Mouse (Mus musculus) heart, postnatal 10 days (tissue): Measurements from ENCODE around the gene Rsu1. TPM values are rescaled to one million over a fixed set of nuclear protein-coding genes. Genes with fewer than 3 reads are reported as not detected.

Experiments
- DNase-seq, 2 experiments: peaks; one replicate each; pipeline ENCODE4 v3.0.0; 2021
- intact Hi-C: fragments of 180-260 bp; cut with DNase I; formaldehyde crosslinking; loops from one replicate; pipeline ENCODE4 v1.15.1; 2025
- total RNA-seq, 2 experiments: library from RNA; stranded (reverse); gene quantifications; 2 replicates each; pipeline ENCODE4 v1.2.3; 2021

Rsu1 gene
- total RNA-seq, result 100 to 1,000 TPM in 1 of 2 experiments, 10 to 100 TPM in 1; 98.4 to 102 TPM

- DNase-seq, result peak; percentile 98
- intact Hi-C loops, result loop anchor here (5.0 kb wide), 1 partner anchor 666 kb away; no protein-coding TSS in a partner anchor
Measured at GRCm38 (mm10) chr2:13271165-13271957, at the start of gene Rsu1. TSS of gene Rsu1 (minus strand) at chr2:13271415.

DNA sequence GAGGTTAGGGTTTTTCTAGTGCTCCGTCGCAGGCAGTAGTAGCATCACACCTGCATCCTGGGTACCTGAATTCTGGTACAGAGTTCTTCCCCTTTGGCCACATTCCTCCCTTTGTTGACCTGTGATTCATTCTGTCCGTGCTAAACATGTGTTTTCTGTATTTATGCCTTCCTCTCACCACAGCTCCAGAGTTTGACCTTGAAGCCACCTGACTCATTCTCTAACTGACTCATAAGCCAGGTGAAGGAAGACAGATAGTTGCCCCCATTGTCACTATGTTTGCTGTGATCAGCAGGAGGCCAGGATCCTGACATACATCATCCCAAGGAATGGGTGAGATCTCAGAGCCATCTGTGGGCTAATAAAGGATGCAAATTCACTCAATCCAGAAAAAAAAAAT, 32.2 kb upstream of the Rsu1 start:
- no peak for DNase-seq
- intact Hi-C loops, result no loop called here

GRCm38 (mm10) chr2:13299031-13299430, 27.8 kb upstream of the Rsu1 start:
- DNase-seq, result peak; percentile 22 to 30
- intact Hi-C loops, result no loop called here

GRCm38 (mm10) chr2:13297733-13298132, 26.5 kb upstream of the Rsu1 start:
- intact Hi-C loops, result no loop called here
- no peak for DNase-seq

DNA sequence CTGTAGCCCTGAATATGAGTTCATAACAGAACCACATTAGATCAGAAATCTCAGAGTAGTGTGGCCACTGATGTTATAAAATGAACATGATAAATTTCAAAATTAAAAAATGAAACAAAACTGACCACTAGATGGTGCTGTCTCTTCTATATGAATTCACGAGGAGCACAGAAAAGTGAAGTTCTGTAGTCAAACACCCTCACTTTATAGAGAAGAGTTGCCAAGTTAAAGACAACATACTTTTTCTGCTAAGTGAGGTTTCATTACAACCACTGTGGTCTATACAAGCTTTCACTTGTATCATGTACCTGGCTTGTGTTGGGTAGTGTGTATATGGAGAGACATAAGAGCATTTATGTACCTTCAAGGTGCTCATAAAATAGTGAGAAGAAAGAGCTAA, 19.4 kb upstream of the Rsu1 start:
- intact Hi-C loops, result loop anchor here (1.0 to 5.0 kb wide), 3 partner anchors 127 to 307 kb away; no protein-coding TSS in a partner anchor
- DNase-seq, result peak; percentile 17 to 47

DNA sequence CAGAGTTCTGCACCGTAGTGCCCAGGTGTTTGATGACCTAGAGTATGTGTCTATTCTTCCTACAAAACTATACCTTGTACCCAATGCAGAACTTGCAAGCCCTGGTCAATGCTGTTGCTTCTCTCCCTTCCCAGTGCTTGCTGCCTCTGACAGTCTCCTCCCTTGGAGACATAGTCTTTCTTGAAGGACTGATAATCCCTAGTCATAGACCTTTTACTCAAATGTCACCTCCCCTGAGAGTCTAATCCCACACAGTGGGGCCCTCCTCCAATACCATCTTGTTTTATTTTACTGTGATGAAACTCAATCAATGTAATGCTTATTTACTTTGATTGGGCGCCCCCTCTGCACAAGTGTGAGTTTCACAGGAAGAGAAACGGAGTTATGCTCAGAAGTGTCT, 18.9 kb upstream of the Rsu1 start:
- no peak for DNase-seq
- intact Hi-C loops, result loop anchor here (1.0 to 5.0 kb wide), 3 partner anchors 127 to 307 kb away; no protein-coding TSS in a partner anchor

- peak; percentile 13 to 33 for DNase-seq
- intact Hi-C loops, result loop anchor here (2.0 to 5.0 kb wide), 4 partner anchors 319 to 1014 kb away; no protein-coding TSS in a partner anchor
Measured at GRCm38 (mm10) chr2:13278114-13278862, 7.1 kb upstream of the Rsu1 start.

GRCm38 (mm10) chr2:13275874-13276273, 4.7 kb upstream of the Rsu1 start:
- intact Hi-C loops, result loop anchor here (5.0 kb wide), 3 partner anchors 581 to 1016 kb away; no protein-coding TSS in a partner anchor

GRCm38 (mm10) chr2:13270736-13271135, 479 bp downstream of the Rsu1 start:
- intact Hi-C loops, result loop anchor here (5.0 kb wide), 1 partner anchor 667 kb away; no protein-coding TSS in a partner anchor
- DNase-seq, result no peak

More at GRCm38 (mm10) chr2:13275874-13276273, 4.7 kb upstream of the Rsu1 start:
- DNase-seq, result no peak

DNA sequence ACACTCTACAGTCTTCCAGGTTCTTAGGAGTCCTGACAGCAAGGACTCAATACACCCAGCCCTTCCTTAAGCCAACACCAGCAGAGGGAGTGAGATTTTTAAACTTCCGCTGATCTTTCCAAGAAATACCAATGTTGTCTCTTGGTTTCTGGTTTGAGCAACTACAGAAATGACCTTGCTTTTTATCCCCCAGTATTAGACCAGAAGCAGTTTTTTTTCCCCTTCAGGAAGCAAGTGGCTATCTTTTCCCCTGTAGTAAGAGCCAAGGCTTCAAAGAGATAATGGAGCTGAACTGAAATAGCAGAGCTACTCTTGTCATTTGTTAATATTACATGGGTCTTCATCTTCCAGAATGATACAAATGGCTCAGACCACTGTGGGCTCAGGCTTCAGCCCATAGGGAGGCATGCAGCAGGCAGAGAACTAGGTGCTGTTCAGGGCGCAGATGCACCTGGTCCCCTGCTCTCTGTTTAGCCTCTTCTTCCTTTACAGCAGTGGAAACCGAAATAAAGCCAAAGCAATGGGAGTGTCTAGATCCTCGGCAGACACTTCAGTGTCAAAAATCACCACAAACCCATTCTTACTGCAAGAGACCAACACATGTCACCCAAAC, 2.4 kb downstream of the Rsu1 start:
- no peak for DNase-seq
- intact Hi-C loops, result loop anchor here (5.0 to 10.0 kb wide), 2 partner anchors 831 to 1264 kb away; no protein-coding TSS in a partner anchor

DNA sequence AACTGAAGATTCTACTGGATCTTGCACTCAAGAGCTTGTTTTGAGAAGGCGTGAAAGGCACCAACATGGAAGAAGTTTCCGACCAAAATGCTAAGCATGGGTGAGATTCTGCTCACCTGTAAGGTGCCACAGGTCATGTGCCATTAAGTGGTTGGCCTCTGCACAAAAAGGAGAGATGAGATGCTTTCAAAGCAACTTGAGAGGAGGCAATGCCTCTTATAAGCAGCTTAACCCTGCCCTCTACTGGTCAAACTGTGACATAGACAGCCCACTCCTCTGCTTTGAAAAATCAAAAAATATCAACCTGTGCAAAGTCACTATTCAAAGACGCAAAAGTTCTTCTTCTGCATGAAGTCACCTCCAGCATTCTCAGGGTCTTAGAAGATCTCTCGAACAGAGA, 6.3 kb downstream of the Rsu1 start:
- intact Hi-C loops, result loop anchor here (5.0 to 10.0 kb wide), 2 partner anchors 828 to 1260 kb away; no protein-coding TSS in a partner anchor
- peak; percentile 17 to 31 for DNase-seq

- intact Hi-C loops, result loop anchor here (10.0 kb wide), 1 partner anchor 1258 kb away; no protein-coding TSS in a partner anchor
- DNase-seq, result no peak
Measured at GRCm38 (mm10) chr2:13263150-13263549, 8.1 kb downstream of the Rsu1 start.

DNA sequence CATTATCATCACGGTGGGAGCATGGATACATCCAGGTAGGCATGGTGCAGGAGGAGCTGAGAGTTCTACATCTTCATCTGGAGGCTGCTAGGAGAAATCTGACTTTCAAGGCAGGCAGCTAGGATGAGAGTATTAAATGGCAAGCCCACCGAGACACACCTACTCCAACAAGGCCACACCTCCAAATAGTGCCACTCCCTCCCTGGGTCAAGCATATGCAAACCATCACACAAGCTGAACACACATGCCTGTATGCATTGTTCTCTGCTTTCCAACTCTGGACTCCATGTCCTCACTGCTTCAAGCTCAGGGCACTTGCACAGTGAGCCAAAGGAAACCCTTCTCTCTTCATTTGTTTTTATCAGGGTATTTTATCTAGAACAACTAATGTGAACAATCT, 12.6 kb downstream of the Rsu1 start:
- intact Hi-C loops, result no loop called here
- no peak for DNase-seq

DNA sequence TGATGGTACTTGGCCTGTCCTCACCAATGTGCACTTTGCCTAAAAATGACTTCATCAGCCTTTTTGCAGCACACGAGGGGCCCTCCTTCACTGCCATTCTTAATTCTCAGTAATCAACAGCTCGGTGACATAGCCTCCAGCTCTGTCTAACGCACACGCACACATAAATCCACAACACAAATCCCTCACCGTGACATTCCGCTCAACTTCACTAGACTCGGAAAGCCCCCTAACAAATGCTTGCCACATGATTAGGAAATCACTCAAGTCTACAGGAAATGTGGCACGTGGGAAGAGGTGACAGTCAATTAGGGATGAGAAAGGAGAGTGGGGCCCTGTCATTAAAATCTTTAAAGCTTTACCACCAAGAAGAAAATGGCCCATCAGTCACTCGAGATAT, 30.5 kb downstream of the Rsu1 start:
- intact Hi-C loops, result no loop called here
- no peak for DNase-seq

DNA sequence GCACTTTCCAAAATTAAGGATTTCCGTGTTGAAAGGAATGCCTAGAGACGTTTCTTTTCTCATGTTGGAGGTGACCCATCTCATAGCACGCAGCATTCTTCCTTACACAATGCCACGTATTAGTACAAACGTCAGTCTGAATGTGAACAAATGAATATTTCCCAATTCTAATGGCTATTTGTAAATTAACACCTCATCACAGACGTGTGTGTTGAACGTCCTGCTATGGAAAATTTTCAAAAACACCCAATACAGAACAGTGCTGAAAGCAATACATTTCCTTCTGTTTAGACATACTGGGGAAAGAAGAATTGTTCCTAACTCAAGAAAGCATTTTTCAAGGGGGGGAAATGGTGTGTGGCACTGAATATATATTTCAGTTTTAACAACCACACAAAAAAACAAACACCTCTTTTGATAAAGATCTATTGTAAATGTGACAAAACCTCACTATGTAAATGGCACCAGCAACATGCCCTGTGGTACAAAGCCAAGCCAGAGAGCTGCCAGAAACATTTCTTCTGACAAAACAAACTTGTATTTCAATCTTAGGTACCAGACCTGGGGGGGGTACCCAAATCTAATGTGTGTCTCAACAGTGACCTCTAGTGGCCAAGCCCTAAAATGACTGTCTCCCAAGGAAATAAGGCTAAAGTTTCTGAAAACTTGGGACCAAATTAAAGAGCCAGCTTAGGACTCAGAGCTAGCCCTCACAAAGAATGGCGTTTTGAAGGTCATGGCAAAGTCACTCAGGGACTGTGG, 33.9 kb downstream of the Rsu1 start:
- peak; percentile 66 to 80 for DNase-seq
- intact Hi-C loops, result loop anchor here (1.0 to 10.0 kb wide), 5 partner anchors 230 to 1233 kb away; partner anchors contain the start of gene Pter

GRCm38 (mm10) chr2:13235696-13236095, 35.5 kb downstream of the Rsu1 start:
- intact Hi-C loops, result loop anchor here (5.0 to 10.0 kb wide), 4 partner anchors 228 to 1231 kb away; partner anchors contain the start of gene Pter
- DNase-seq, result peak; percentile 53 to 68

GRCm38 (mm10) chr2:13234796-13235195, 36.4 kb downstream of the Rsu1 start:
- no peak for DNase-seq
- intact Hi-C loops, result loop anchor here (5.0 to 10.0 kb wide), 4 partner anchors 227 to 1230 kb away; partner anchors contain the start of gene Pter

- intact Hi-C loops, result loop anchor here (10.0 kb wide), 2 partner anchors 309 to 1229 kb away; partner anchors contain the start of gene Pter
- DNase-seq, result no peak
Measured at GRCm38 (mm10) chr2:13233902-13234301, 37.3 kb downstream of the Rsu1 start.

- intact Hi-C loops, result loop anchor here (10.0 kb wide), 2 partner anchors 309 to 1229 kb away; partner anchors contain the start of gene Pter
- DNase-seq, result no peak
Measured at GRCm38 (mm10) chr2:13233254-13233835, 37.9 kb downstream of the Rsu1 start.
